Mouse (Mus musculus): ENCODE measurements around the gene Ak4. TPM values are rescaled to one million over a fixed set of nuclear protein-coding genes. Genes with fewer than 3 reads are reported as not detected.

Gene Ak4
- polyA plus RNA-seq, 1 experiment from 2014 or later, result 2.0 TPM

GRCm38 (mm10) chr4:101419911-101420880 lies 1.1 kb downstream of the Ak4 start:
- Histone ChIP-seq H3K27ac (ENCODE audit: low read depth, low read length) (no peak overlapping the region), H3K9ac (ENCODE audit: low read depth, low read length) (peak overlapping the region; percentile 40), H3K4me3 (ENCODE audit: low read depth, low read length) (peak overlapping the region; percentile 65), H3K27me3 (replicated peaks; ENCODE audit: control insufficient read depth, insufficient read depth, low read length) (no peaks in the 10 kb centered on the region), H3K9me3 (ENCODE audit: control insufficient read depth) (no peaks in the 10 kb centered on the region), H3K36me3 (ENCODE audit: control insufficient read depth, insufficient read depth) (no peaks in the 10 kb centered on the region), H3K4me2 (replicated peaks; ENCODE audit: low read depth) (peak overlapping the region; percentile 100), H3K4me1 (replicated peaks; ENCODE audit: control insufficient read depth, insufficient read depth, low read length) (no peaks in the 10 kb centered on the region)
- TF ChIP-seq CTCF (IDR thresholded peaks at IDR 0.05; ENCODE audit: low read depth), result 0 out of 2 replicates have a peak, but pooled peaks have one; percentile 4
- 2% methylated on average over 69 of the region's 90 CpGs for WGBS
- ATAC-seq, result peak; percentile 64

- H3K27me3 ChIP-seq (replicated peaks; ENCODE audit: control insufficient read depth, insufficient read depth, low read length), result no peaks in the 10 kb centered on the region
- ATAC-seq, result no peak
- no peak overlapping the region for H3K27ac ChIP-seq (ENCODE audit: low read depth, low read length)
- no peak overlapping the region for H3K4me2 ChIP-seq (replicated peaks; ENCODE audit: low read depth)
- WGBS, result 84% methylated on average over 10 of the region's 10 CpGs
- no peak overlapping the region for H3K9ac ChIP-seq (ENCODE audit: low read depth, low read length)
- H3K9me3 ChIP-seq (ENCODE audit: control insufficient read depth), result no peaks in the 10 kb centered on the region
- H3K36me3 ChIP-seq (ENCODE audit: control insufficient read depth, insufficient read depth), result no peaks in the 10 kb centered on the region
- no peak for TF ChIP-seq CTCF (IDR thresholded peaks at IDR 0.05; ENCODE audit: low read depth)
- H3K4me3 ChIP-seq (ENCODE audit: low read depth, low read length), result no peak overlapping the region
- no peaks in the 10 kb centered on the region for H3K4me1 ChIP-seq (replicated peaks; ENCODE audit: control insufficient read depth, insufficient read depth, low read length)
Observed at GRCm38 (mm10) chr4:101422996-101423395, 3.9 kb downstream of the Ak4 start.

GRCm38 (mm10) chr4:101423571-101423970 lies 4.5 kb downstream of the Ak4 start:
- no peaks in the 10 kb centered on the region for H3K4me1 ChIP-seq (replicated peaks; ENCODE audit: control insufficient read depth, insufficient read depth, low read length)
- ATAC-seq, result no peak
- H3K4me3 ChIP-seq (ENCODE audit: low read depth, low read length), result no peak overlapping the region
- no peak overlapping the region for H3K9ac ChIP-seq (ENCODE audit: low read depth, low read length)
- no peak for TF ChIP-seq CTCF (IDR thresholded peaks at IDR 0.05; ENCODE audit: low read depth)
- WGBS, result 78% methylated on average over 5 of the region's 5 CpGs
- H3K4me2 ChIP-seq (replicated peaks; ENCODE audit: low read depth), result no peak overlapping the region
- no peak overlapping the region for H3K27ac ChIP-seq (ENCODE audit: low read depth, low read length)
- no peaks in the 10 kb centered on the region for H3K9me3 ChIP-seq (ENCODE audit: control insufficient read depth)
- H3K27me3 ChIP-seq (replicated peaks; ENCODE audit: control insufficient read depth, insufficient read depth, low read length), result no peaks in the 10 kb centered on the region
- no peaks in the 10 kb centered on the region for H3K36me3 ChIP-seq (ENCODE audit: control insufficient read depth, insufficient read depth)

GRCm38 (mm10) chr4:101424495-101424894 lies 5.4 kb downstream of the Ak4 start:
- Histone ChIP-seq H3K27ac (ENCODE audit: low read depth, low read length) (no peak overlapping the region), H3K9me3 (ENCODE audit: control insufficient read depth) (no peaks in the 10 kb centered on the region), H3K9ac (ENCODE audit: low read depth, low read length) (no peak overlapping the region), H3K4me2 (replicated peaks; ENCODE audit: low read depth) (no peak overlapping the region), H3K4me1 (replicated peaks; ENCODE audit: control insufficient read depth, insufficient read depth, low read length) (no peaks in the 10 kb centered on the region), H3K27me3 (replicated peaks; ENCODE audit: control insufficient read depth, insufficient read depth, low read length) (no peaks in the 10 kb centered on the region), H3K36me3 (ENCODE audit: control insufficient read depth, insufficient read depth) (no peaks in the 10 kb centered on the region), H3K4me3 (ENCODE audit: low read depth, low read length) (no peak overlapping the region)
- ATAC-seq, result no peak
- TF ChIP-seq CTCF (IDR thresholded peaks at IDR 0.05; ENCODE audit: low read depth), result no peak
- 86% methylated on average over 3 of the region's 3 CpGs for WGBS

GRCm38 (mm10) chr4:101425119-101425518 lies 6.0 kb downstream of the Ak4 start:
- TF ChIP-seq CTCF (IDR thresholded peaks at IDR 0.05; ENCODE audit: low read depth), result no peak
- no peaks in the 10 kb centered on the region for H3K27me3 ChIP-seq (replicated peaks; ENCODE audit: control insufficient read depth, insufficient read depth, low read length)
- H3K4me3 ChIP-seq (ENCODE audit: low read depth, low read length), result no peak overlapping the region
- no peaks in the 10 kb centered on the region for H3K4me1 ChIP-seq (replicated peaks; ENCODE audit: control insufficient read depth, insufficient read depth, low read length)
- ATAC-seq, result no peak
- WGBS, result 69% methylated on average over 5 of the region's 5 CpGs
- H3K36me3 ChIP-seq (ENCODE audit: control insufficient read depth, insufficient read depth), result no peaks in the 10 kb centered on the region
- no peak overlapping the region for H3K9ac ChIP-seq (ENCODE audit: low read depth, low read length)
- no peak overlapping the region for H3K27ac ChIP-seq (ENCODE audit: low read depth, low read length)
- H3K4me2 ChIP-seq (replicated peaks; ENCODE audit: low read depth), result no peak overlapping the region
- H3K9me3 ChIP-seq (ENCODE audit: control insufficient read depth), result no peaks in the 10 kb centered on the region

- H3K9ac ChIP-seq (ENCODE audit: low read depth, low read length), result no peak overlapping the region
- H3K27ac ChIP-seq (ENCODE audit: low read depth, low read length), result no peak overlapping the region
- H3K4me2 ChIP-seq (replicated peaks; ENCODE audit: low read depth), result no peak overlapping the region
- no peaks in the 10 kb centered on the region for H3K27me3 ChIP-seq (replicated peaks; ENCODE audit: control insufficient read depth, insufficient read depth, low read length)
- no peak overlapping the region for H3K4me3 ChIP-seq (ENCODE audit: low read depth, low read length)
- peak; percentile 48 for TF ChIP-seq CTCF (IDR thresholded peaks at IDR 0.05; ENCODE audit: low read depth)
- ATAC-seq, result no peak
- no peaks in the 10 kb centered on the region for H3K36me3 ChIP-seq (ENCODE audit: control insufficient read depth, insufficient read depth)
- H3K4me1 ChIP-seq (replicated peaks; ENCODE audit: control insufficient read depth, insufficient read depth, low read length), result no peaks in the 10 kb centered on the region
- WGBS, result 92% methylated on average over 3 of the region's 3 CpGs
- no peaks in the 10 kb centered on the region for H3K9me3 ChIP-seq (ENCODE audit: control insufficient read depth)
Observed at GRCm38 (mm10) chr4:101425666-101426065, 6.6 kb downstream of the Ak4 start.
